Mouse (Mus musculus): ENCODE measurements around the gene Dnajc5g. TPM values are rescaled to one million over a fixed set of nuclear protein-coding genes. Genes with fewer than 3 reads are reported as not detected.

The Dnajc5g gene
- total RNA-seq, 2 experiments from 2014 or later: not detected

- intact Hi-C loops (cut with DNase I): loop anchor here (1.0 kb wide), 1 partner anchor 102 kb away; no protein-coding TSS in a partner anchor
- peak; percentile 65 to 82 for DNase-seq (ENCODE audit: low spot score in 2 of 2)
Measured at GRCm38 (mm10) chr5:31094799-31095691, 11.0 kb upstream of the Dnajc5g start.

- intact Hi-C loops (cut with DNase I): no loop called here
- DNase-seq (ENCODE audit: low spot score in 2 of 2): no peak
Measured at GRCm38 (mm10) chr5:31095711-31096480, 10.2 kb upstream of the Dnajc5g start.

DNA sequence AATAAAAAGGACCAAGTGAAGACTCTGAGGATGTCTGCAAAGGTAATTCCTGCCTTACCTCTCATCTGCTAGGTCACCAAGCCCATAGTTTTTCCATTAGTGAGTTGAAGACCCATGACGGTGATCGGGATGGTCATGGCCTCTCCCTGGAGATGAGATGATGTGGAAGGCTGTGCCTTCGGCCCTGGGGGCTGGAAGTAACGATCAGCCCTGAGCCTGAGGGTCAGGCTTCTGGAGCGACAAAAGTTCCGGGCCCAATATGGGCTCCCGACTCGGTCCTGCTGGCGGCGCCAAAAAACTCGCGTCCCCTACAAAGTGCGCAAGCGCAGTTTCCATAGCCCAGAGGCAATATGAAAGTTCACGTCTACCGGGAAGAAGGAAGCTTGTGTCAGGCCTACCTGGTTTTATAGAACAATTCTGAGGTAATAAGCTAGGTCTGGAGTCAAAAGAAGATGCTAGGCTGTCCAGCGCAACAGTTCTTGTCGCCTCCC lies 2.0 kb downstream of the Dnajc5g start, which contains the start of gene Slc30a3:
Gene Slc30a3, minus strand, starts transcription at position 238 of the 491 bp plus-strand sequence.
- DNase-seq (ENCODE audit: low spot score in 2 of 2): no peak
- intact Hi-C loops (cut with DNase I): no loop called here

- intact Hi-C loops (cut with DNase I): no loop called here
- DNase-seq (ENCODE audit: low spot score in 2 of 2): no peak
Measured at GRCm38 (mm10) chr5:31110781-31111180, 4.7 kb downstream of the Dnajc5g start.

- intact Hi-C loops (cut with DNase I): no loop called here
- DNase-seq (ENCODE audit: low spot score in 2 of 2): no peak
Measured at GRCm38 (mm10) chr5:31116354-31116753, 10.3 kb downstream of the Dnajc5g start, which contains the start of gene Trim54. Gene Trim54, plus strand, starts transcription at chr5:31116712.

GRCm38 (mm10) chr5:31116912-31117311 lies 10.8 kb downstream of the Dnajc5g start:
- intact Hi-C loops (cut with DNase I): no loop called here
- no peak for DNase-seq (ENCODE audit: low spot score in 2 of 2)

- intact Hi-C loops (cut with DNase I): loop anchor here (1.0 to 2.0 kb wide), 3 partner anchors 28 to 128 kb away; no protein-coding TSS in a partner anchor
- peak; percentile 36 to 89 for DNase-seq (ENCODE audit: low spot score in 2 of 2)
Measured at GRCm38 (mm10) chr5:31121111-31121510, 15.0 kb downstream of the Dnajc5g start.

DNA sequence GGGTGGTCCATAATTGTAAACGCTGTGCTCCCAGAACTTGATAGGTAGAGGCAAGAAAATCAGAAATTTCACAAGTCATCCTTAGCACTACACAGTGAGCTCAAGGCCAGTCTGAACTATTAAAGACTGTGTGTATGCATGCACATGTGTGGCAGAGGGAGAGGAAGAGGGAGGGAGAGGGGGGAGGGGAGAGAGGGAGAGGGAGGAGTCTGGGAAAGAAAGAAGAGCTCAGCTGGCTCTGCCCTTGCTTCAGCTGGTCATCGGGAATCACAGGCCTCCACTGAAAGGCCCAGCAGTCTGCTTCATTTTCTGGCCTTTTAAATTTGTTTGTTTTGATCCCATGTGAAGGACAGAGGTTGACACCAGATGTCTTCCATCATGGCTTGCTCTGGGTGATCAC lies 17.4 kb downstream of the Dnajc5g start:
- DNase-seq (ENCODE audit: low spot score in 2 of 2): no peak

GRCm38 (mm10) chr5:31126050-31126449 lies 20.0 kb downstream of the Dnajc5g start:
- DNase-seq (ENCODE audit: low spot score in 2 of 2): no peak
- intact Hi-C loops (cut with DNase I): no loop called here

More for the DNA sequence above, 17.4 kb downstream of the Dnajc5g start:
- intact Hi-C loops (cut with DNase I): no loop called here

- intact Hi-C loops (cut with DNase I): no loop called here
Measured at GRCm38 (mm10) chr5:31136730-31137424, 30.8 kb downstream of the Dnajc5g start.

GRCm38 (mm10) chr5:31137658-31138057 lies 31.6 kb downstream of the Dnajc5g start:
- no peak for DNase-seq (ENCODE audit: low spot score in 2 of 2)
- intact Hi-C loops (cut with DNase I): no loop called here

More at GRCm38 (mm10) chr5:31136730-31137424, 30.8 kb downstream of the Dnajc5g start:
- no peak for DNase-seq (ENCODE audit: low spot score in 2 of 2)

DNA sequence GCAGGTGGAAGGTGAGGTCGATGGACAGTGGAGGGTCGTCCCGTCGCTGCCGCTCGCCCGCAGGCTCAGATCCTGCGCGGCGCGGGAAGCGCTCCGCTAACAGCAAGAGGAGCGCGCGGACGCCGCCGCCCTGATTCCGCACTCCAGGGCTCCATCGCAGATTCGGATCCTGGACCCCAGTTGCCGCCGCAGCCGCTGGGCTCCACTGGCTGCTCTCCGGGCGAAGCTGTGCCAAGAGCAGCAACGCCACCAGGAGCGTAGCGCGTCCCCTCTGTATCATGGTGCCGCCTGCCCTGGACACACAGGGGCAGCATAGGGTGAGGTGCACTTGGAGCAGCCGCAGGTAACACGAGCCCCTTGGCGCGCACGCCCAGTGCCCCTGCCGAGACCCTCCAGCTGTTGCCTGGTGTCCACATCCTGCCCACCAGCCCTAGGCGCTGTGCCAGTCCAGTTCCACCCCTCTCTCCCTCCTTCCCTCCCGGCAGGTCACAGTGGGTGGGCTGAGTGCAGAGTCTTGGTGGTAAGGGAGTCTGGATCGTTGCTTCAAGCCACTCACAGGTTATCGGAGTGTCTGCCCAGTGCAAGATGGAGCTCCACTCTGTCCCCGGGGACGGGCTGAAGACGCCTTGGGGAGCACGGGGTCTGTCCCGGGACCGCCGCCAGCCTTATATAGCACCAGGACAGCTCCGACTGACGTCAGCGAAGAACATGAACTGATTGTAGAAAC lies 32.3 kb downstream of the Dnajc5g start, which contains the start of gene Ucn:
Gene Ucn, minus strand, starts transcription at position 589 of the 727 bp plus-strand sequence.
- intact Hi-C loops (cut with DNase I): no loop called here
- DNase-seq (ENCODE audit: low spot score in 2 of 2): no peak

- DNase-seq (ENCODE audit: low spot score in 2 of 2): no peak
- intact Hi-C loops (cut with DNase I): no loop called here
Measured at GRCm38 (mm10) chr5:31138968-31139425, 32.9 kb downstream of the Dnajc5g start.

DNA sequence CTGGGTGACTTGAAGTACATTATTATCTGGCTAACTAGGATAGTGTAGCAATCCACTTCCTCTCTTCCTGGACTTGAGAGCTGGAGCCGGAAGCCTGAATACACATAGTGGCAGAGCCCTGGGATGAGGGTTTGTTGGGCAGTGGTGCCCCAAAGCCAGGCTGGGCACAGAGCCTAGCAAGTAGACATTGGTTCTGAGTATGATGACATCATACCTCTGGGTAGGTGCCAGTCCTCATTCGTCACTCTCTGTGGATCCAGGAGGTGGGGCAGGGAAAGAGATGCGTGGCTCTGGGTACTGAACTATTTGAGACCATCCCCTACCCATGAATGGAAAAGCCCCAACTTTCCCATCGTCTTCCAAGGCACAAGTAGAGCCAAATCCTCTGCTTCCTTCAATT lies 43.7 kb downstream of the Dnajc5g start:
- no peak for DNase-seq (ENCODE audit: low spot score in 2 of 2)
- intact Hi-C loops (cut with DNase I): no loop called here

GRCm38 (mm10) chr5:31151746-31152145 lies 45.7 kb downstream of the Dnajc5g start:
- DNase-seq (ENCODE audit: low spot score in 2 of 2): no peak
- intact Hi-C loops (cut with DNase I): no loop called here

GRCm38 (mm10) chr5:31153516-31154151 lies 47.5 kb downstream of the Dnajc5g start:
- DNase-seq (ENCODE audit: low spot score in 2 of 2): no peak
- intact Hi-C loops (cut with DNase I): no loop called here

- DNase-seq (ENCODE audit: low spot score in 2 of 2): peak; percentile 86 to 91
- intact Hi-C loops (cut with DNase I): no loop called here
Measured at GRCm38 (mm10) chr5:31154152-31154553, 48.1 kb downstream of the Dnajc5g start, which contains the start of gene Mpv17. Gene Mpv17, minus strand, starts transcription at chr5:31154251.
